Mouse (Mus musculus) midbrain, embryonic 13.5 days (tissue): ENCODE results near the gene Polr3a. TPM values are rescaled to one million over a fixed set of nuclear protein-coding genes. Genes with fewer than 3 reads are reported as not detected.

Experiments
- ATAC-seq: fragments of 200-750 bp; cut with Nextera tagmentation; 2 replicates; pipeline ENCODE4 v1.8.0; 2017; ENCODE audit warnings: mild to moderate bottlenecking, moderate TSS enrichment, moderate library complexity
- H3K27ac ChIP-seq: fragments of 300-500 bp; sonication (generic); 2 replicates; pipeline ENCODE4 v1.5.1; 2015; ENCODE audit warnings: inconsistent platforms, mild to moderate bottlenecking, moderate library complexity
- H3K27me3 ChIP-seq: fragments of 300-500 bp; sonication (generic); 2 replicates; pipeline ENCODE4 v1.6.1; 2015; ENCODE audit warnings: mild to moderate bottlenecking, inconsistent platforms
- H3K36me3 ChIP-seq: fragments of 300-500 bp; sonication (generic); 2 replicates; pipeline ENCODE4 v1.6.1; 2015; ENCODE audit warnings: mild to moderate bottlenecking, inconsistent platforms
- H3K4me1 ChIP-seq: fragments of 300-500 bp; sonication (generic); replicated peaks from 2 replicates; pipeline ENCODE4 v1.6.1; 2015; ENCODE audit warnings: inconsistent platforms
- H3K4me2 ChIP-seq: fragments of 300-500 bp; sonication (generic); replicated peaks from 2 replicates; pipeline ENCODE4 v1.6.1; 2015; ENCODE audit warnings: moderate library complexity, mild to moderate bottlenecking, inconsistent platforms
- H3K4me3 ChIP-seq: fragments of 300-500 bp; sonication (generic); replicated peaks from 2 replicates; pipeline ENCODE4 v1.5.1; 2015; ENCODE audit warnings: mild to moderate bottlenecking, inconsistent platforms
- H3K9ac ChIP-seq: fragments of 300-500 bp; sonication (generic); replicated peaks from 2 replicates; pipeline ENCODE4 v1.6.1; 2015; ENCODE audit warnings: mild to moderate bottlenecking, inconsistent platforms
- H3K9me3 ChIP-seq: fragments of 300-500 bp; sonication (generic); 2 replicates; pipeline ENCODE4 v1.6.1; 2016; ENCODE audit warnings: mild to moderate bottlenecking, inconsistent platforms
- WGBS: fragments of 180-500 bp; shearing (Covaris S2); methylation state at CpG from one replicate; pipeline ENCODE4 v1.1.7; 2015; 5-methylcytosine and 5-hydroxymethylcytosine counted together
- polyA plus RNA-seq: library from polyadenylated mRNA; unstranded; fragments of >200 nt; fragmentation: Nextera tagmentation; extraction: Ambion mirVana; gene quantifications from 2 replicates; pipeline ENCODE4 v1.2.1, GENCODE M21; 2015

The Polr3a gene
- 21.1 and 23.0 TPM in 2 replicates for polyA plus RNA-seq

GRCm38 (mm10) chr14:24486773-24487227, at the start of gene Polr3a, which contains the start of gene Rps24:
Polr3a (minus strand) TSS chr14:24487058.
Rps24 (plus strand) TSS chr14:24487125.
- Histone ChIP-seq H3K4me2 (peak within 1 kb of the TSS; percentile 80), H3K9ac (peak within 1 kb of the TSS; percentile 80), H3K4me1 (peaks cover 19% of the 10 kb centered on the region), H3K36me3 (peaks cover 28% of the 10 kb centered on the region), H3K9me3 (no peaks in the 10 kb centered on the region), H3K4me3 (peak within 1 kb of the TSS; percentile 88), H3K27ac (0 out of 2 replicates have a peak within 1 kb of the TSS, but pooled peaks have one; percentile 22), H3K27me3 (no peaks in the 10 kb centered on the region)
- peak; percentile 64 for ATAC-seq
- WGBS = 0% methylated on average over 30 of the region's 30 CpGs

GRCm38 (mm10) chr14:24534865-24535545, 48.1 kb upstream of the Polr3a start:
- peaks cover 52% of the 10 kb centered on the region for H3K4me1 ChIP-seq
- peak; percentile 41; the same call in 1 of the 2 replicates for ATAC-seq
- H3K9me3 ChIP-seq = 0 out of 2 replicates have a peak, but pooled peaks cover 5% of the 10 kb centered on the region
- H3K36me3 ChIP-seq = no peaks in the 10 kb centered on the region
- H3K9ac ChIP-seq = 0 out of 2 replicates have a peak overlapping the region, but pooled peaks have one; percentile 25
- H3K4me2 ChIP-seq = no peak overlapping the region
- no peak overlapping the region for H3K4me3 ChIP-seq
- peak overlapping the region; percentile 78 for H3K27ac ChIP-seq
- 31% methylated on average over 9 of the region's 9 CpGs for WGBS
- H3K27me3 ChIP-seq = no peaks in the 10 kb centered on the region

- H3K4me1 ChIP-seq = peaks cover 71% of the 10 kb centered on the region
- no peaks in the 10 kb centered on the region for H3K27me3 ChIP-seq
- no peak overlapping the region for H3K4me2 ChIP-seq
- no peak overlapping the region for H3K9ac ChIP-seq
- peak; percentile 64 for ATAC-seq
- H3K9me3 ChIP-seq = no peaks in the 10 kb centered on the region
- H3K36me3 ChIP-seq = no peaks in the 10 kb centered on the region
- WGBS = 0% methylated on average over 6 of the region's 6 CpGs
- H3K27ac ChIP-seq = peak overlapping the region; percentile 22
- H3K4me3 ChIP-seq = no peak overlapping the region
These were observed 43.4 kb upstream of the Polr3a start for GRCm38 (mm10) chr14:24530228-24530627.

GRCm38 (mm10) chr14:24526440-24526839, 39.6 kb upstream of the Polr3a start:
- H3K27me3 ChIP-seq = no peaks in the 10 kb centered on the region
- H3K9me3 ChIP-seq = no peaks in the 10 kb centered on the region
- H3K27ac ChIP-seq = peak overlapping the region; percentile 74
- WGBS = 46% methylated on average over 10 of the region's 10 CpGs
- no peak overlapping the region for H3K4me3 ChIP-seq
- no peak for ATAC-seq
- H3K36me3 ChIP-seq = no peaks in the 10 kb centered on the region
- no peak overlapping the region for H3K4me2 ChIP-seq
- no peak overlapping the region for H3K9ac ChIP-seq
- H3K4me1 ChIP-seq = peaks cover 42% of the 10 kb centered on the region

GRCm38 (mm10) chr14:24525677-24526415, 39.0 kb upstream of the Polr3a start:
- Histone ChIP-seq H3K9me3 (no peaks in the 10 kb centered on the region), H3K4me1 (peaks cover 37% of the 10 kb centered on the region), H3K4me3 (no peak overlapping the region), H3K27me3 (no peaks in the 10 kb centered on the region), H3K36me3 (no peaks in the 10 kb centered on the region), H3K4me2 (no peak overlapping the region), H3K27ac (peak overlapping the region; percentile 72), H3K9ac (no peak overlapping the region)
- 40% methylated on average over 10 of the region's 10 CpGs for WGBS
- ATAC-seq = 0 out of 2 replicates have a peak, but pooled peaks have one; percentile 40

- peaks cover 30% of the 10 kb centered on the region for H3K4me1 ChIP-seq
- H3K4me2 ChIP-seq = no peak overlapping the region
- no peak for ATAC-seq
- no peaks in the 10 kb centered on the region for H3K36me3 ChIP-seq
- WGBS = 66% methylated on average over 3 of the region's 3 CpGs
- no peaks in the 10 kb centered on the region for H3K9me3 ChIP-seq
- H3K27me3 ChIP-seq = no peaks in the 10 kb centered on the region
- H3K9ac ChIP-seq = no peak overlapping the region
- peak overlapping the region; percentile 72 for H3K27ac ChIP-seq
- no peak overlapping the region for H3K4me3 ChIP-seq
These were observed 38.3 kb upstream of the Polr3a start for GRCm38 (mm10) chr14:24525137-24525536.

GRCm38 (mm10) chr14:24521597-24521996, 34.7 kb upstream of the Polr3a start:
- Histone ChIP-seq H3K9me3 (no peaks in the 10 kb centered on the region), H3K36me3 (no peaks in the 10 kb centered on the region), H3K9ac (no peak overlapping the region), H3K4me3 (no peak overlapping the region), H3K27me3 (no peaks in the 10 kb centered on the region), H3K4me2 (no peak overlapping the region), H3K4me1 (peaks cover 16% of the 10 kb centered on the region), H3K27ac (no peak overlapping the region)
- 81% methylated on average over 8 of the region's 8 CpGs for WGBS
- ATAC-seq = no peak

- no peak overlapping the region for H3K4me2 ChIP-seq
- H3K27me3 ChIP-seq = no peaks in the 10 kb centered on the region
- H3K36me3 ChIP-seq = no peaks in the 10 kb centered on the region
- no peak for ATAC-seq
- peaks cover 3% of the 10 kb centered on the region; the same call in 1 of the 2 replicates for H3K9me3 ChIP-seq
- no peak overlapping the region for H3K9ac ChIP-seq
- H3K4me1 ChIP-seq = peaks cover 14% of the 10 kb centered on the region
- WGBS = 41% methylated on average over 6 of the region's 6 CpGs
- no peak overlapping the region for H3K4me3 ChIP-seq
- H3K27ac ChIP-seq = 0 out of 2 replicates have a peak overlapping the region, but pooled peaks have one; percentile 7
These were observed 25.8 kb upstream of the Polr3a start for GRCm38 (mm10) chr14:24512527-24513161.

- Histone ChIP-seq H3K27me3 (no peaks in the 10 kb centered on the region), H3K4me1 (peaks cover 18% of the 10 kb centered on the region), H3K36me3 (no peaks in the 10 kb centered on the region), H3K27ac (no peak overlapping the region), H3K9ac (no peak overlapping the region), H3K4me3 (no peak overlapping the region), H3K9me3 (peaks cover 3% of the 10 kb centered on the region; the same call in 1 of the 2 replicates), H3K4me2 (no peak overlapping the region)
- no peak for ATAC-seq
- 91% methylated on average over 2 of the region's 2 CpGs for WGBS
These were observed 23.8 kb upstream of the Polr3a start for GRCm38 (mm10) chr14:24510679-24511078.

- Histone ChIP-seq H3K9me3 (peaks cover 3% of the 10 kb centered on the region; the same call in 1 of the 2 replicates), H3K27me3 (no peaks in the 10 kb centered on the region), H3K4me2 (no peak overlapping the region), H3K27ac (no peak overlapping the region), H3K36me3 (no peaks in the 10 kb centered on the region), H3K4me3 (no peak overlapping the region), H3K9ac (no peak overlapping the region), H3K4me1 (peaks cover 18% of the 10 kb centered on the region)
- ATAC-seq = no peak
- WGBS = 100% methylated on average over 1 of the region's 1 CpGs
These were observed 23.4 kb upstream of the Polr3a start for GRCm38 (mm10) chr14:24510218-24510617.

GRCm38 (mm10) chr14:24509557-24509956, 22.7 kb upstream of the Polr3a start:
- Histone ChIP-seq H3K4me1 (peaks cover 18% of the 10 kb centered on the region), H3K9me3 (peaks cover 3% of the 10 kb centered on the region; the same call in 1 of the 2 replicates), H3K9ac (no peak overlapping the region)

More at GRCm38 (mm10) chr14:24509557-24509956, 22.7 kb upstream of the Polr3a start:
- H3K4me3 ChIP-seq = no peak overlapping the region
- WGBS = 59% methylated on average over 5 of the region's 5 CpGs
- ATAC-seq = no peak
- H3K27me3 ChIP-seq = no peaks in the 10 kb centered on the region
- H3K4me2 ChIP-seq = no peak overlapping the region
- H3K27ac ChIP-seq = no peak overlapping the region
- H3K36me3 ChIP-seq = no peaks in the 10 kb centered on the region
